Mouse (Mus musculus): ENCODE data around the gene Tmem179. TPM values are rescaled to one million over a fixed set of nuclear protein-coding genes. Genes with fewer than 3 reads are reported as not detected.

Tmem179 gene
- 0.55 and 0.89 TPM in 2 replicates for polyA plus RNA-seq (2016; fragmentation: Nextera tagmentation; extraction: Ambion mirVana)

GRCm38 (mm10) chr12:112516697-112517337, at the start of gene Tmem179:
Gene Tmem179 (minus strand): TSS chr12:112516747.
- Histone ChIP-seq H3K9me3 (no peaks in the 10 kb centered on the region), H3K36me3 (replicated peaks) (no peaks in the 10 kb centered on the region), H3K4me3 (peak within 1 kb of the TSS; percentile 4), H3K27ac (peak within 1 kb of the TSS; percentile 48; the same call in 1 of the 2 replicates), H3K27me3 (ENCODE audit: poor library complexity, severe bottlenecking) (peaks cover 20% of the 10 kb centered on the region), H3K4me1 (peaks cover 26% of the 10 kb centered on the region)
- 14% methylated on average over 14 of the region's 14 CpGs for whole genome bisulfite sequencing
- DNase-seq (ENCODE audit: extremely low spot score, low spot score) = peak; percentile 63

- Histone ChIP-seq H3K27me3 (ENCODE audit: poor library complexity, severe bottlenecking) (no peaks in the 10 kb centered on the region), H3K36me3 (replicated peaks) (no peaks in the 10 kb centered on the region), H3K27ac (no peak overlapping the region), H3K4me3 (no peak overlapping the region), H3K4me1 (peaks cover 25% of the 10 kb centered on the region), H3K9me3 (no peaks in the 10 kb centered on the region)
- 87% methylated on average over 6 of the region's 6 CpGs for WGBS
- no peak for DNase-seq (ENCODE audit: extremely low spot score, low spot score)
Measured at GRCm38 (mm10) chr12:112563011-112563410, 46.5 kb upstream of the Tmem179 start.

- no peak for DNase-seq (ENCODE audit: extremely low spot score, low spot score)
- Histone ChIP-seq H3K36me3 (replicated peaks) (no peaks in the 10 kb centered on the region), H3K27ac (no peak overlapping the region), H3K9me3 (no peaks in the 10 kb centered on the region), H3K4me3 (no peak overlapping the region), H3K4me1 (peaks cover 25% of the 10 kb centered on the region), H3K27me3 (ENCODE audit: poor library complexity, severe bottlenecking) (no peaks in the 10 kb centered on the region)
- whole genome bisulfite sequencing = 85% methylated on average over 5 of the region's 5 CpGs
Measured at GRCm38 (mm10) chr12:112562462-112562861, 45.9 kb upstream of the Tmem179 start.

- H3K4me3 ChIP-seq = no peak overlapping the region
- H3K9me3 ChIP-seq = no peaks in the 10 kb centered on the region
- no peaks in the 10 kb centered on the region for H3K27me3 ChIP-seq (ENCODE audit: poor library complexity, severe bottlenecking)
- WGBS = 73% methylated on average over 3 of the region's 3 CpGs
- DNase-seq (ENCODE audit: extremely low spot score, low spot score) = no peak
- no peak overlapping the region for H3K27ac ChIP-seq
- no peaks in the 10 kb centered on the region for H3K36me3 ChIP-seq (replicated peaks)
- H3K4me1 ChIP-seq = peaks cover 29% of the 10 kb centered on the region
Measured at GRCm38 (mm10) chr12:112561163-112561562, 44.6 kb upstream of the Tmem179 start.

GRCm38 (mm10) chr12:112560176-112560797, 43.7 kb upstream of the Tmem179 start:
- Histone ChIP-seq H3K4me3 (no peak overlapping the region), H3K27ac (no peak overlapping the region), H3K27me3 (ENCODE audit: poor library complexity, severe bottlenecking) (no peaks in the 10 kb centered on the region), H3K9me3 (no peaks in the 10 kb centered on the region), H3K4me1 (peaks cover 28% of the 10 kb centered on the region), H3K36me3 (replicated peaks) (no peaks in the 10 kb centered on the region)
- no peak for DNase-seq (ENCODE audit: extremely low spot score, low spot score)
- 72% methylated on average over 5 of the region's 5 CpGs for WGBS

GRCm38 (mm10) chr12:112559671-112560070, 43.1 kb upstream of the Tmem179 start:
- no peaks in the 10 kb centered on the region for H3K36me3 ChIP-seq (replicated peaks)
- H3K4me3 ChIP-seq = no peak overlapping the region
- H3K27me3 ChIP-seq (ENCODE audit: poor library complexity, severe bottlenecking) = no peaks in the 10 kb centered on the region
- 0 out of 2 replicates have a peak overlapping the region, but pooled peaks have one; percentile 48 for H3K27ac ChIP-seq
- peaks cover 30% of the 10 kb centered on the region for H3K4me1 ChIP-seq
- 60% methylated on average over 6 of the region's 6 CpGs for WGBS
- H3K9me3 ChIP-seq = no peaks in the 10 kb centered on the region
- no peak for DNase-seq (ENCODE audit: extremely low spot score, low spot score)

GRCm38 (mm10) chr12:112559231-112559630, 42.7 kb upstream of the Tmem179 start:
- Histone ChIP-seq H3K4me1 (peaks cover 30% of the 10 kb centered on the region), H3K9me3 (no peaks in the 10 kb centered on the region), H3K4me3 (no peak overlapping the region), H3K27me3 (ENCODE audit: poor library complexity, severe bottlenecking) (no peaks in the 10 kb centered on the region), H3K27ac (0 out of 2 replicates have a peak overlapping the region, but pooled peaks have one; percentile 48), H3K36me3 (replicated peaks) (no peaks in the 10 kb centered on the region)
- WGBS = 44% methylated on average over 3 of the region's 3 CpGs
- no peak for DNase-seq (ENCODE audit: extremely low spot score, low spot score)

- H3K4me1 ChIP-seq = peaks cover 43% of the 10 kb centered on the region
- 84% methylated on average over 5 of the region's 5 CpGs for WGBS
Measured at GRCm38 (mm10) chr12:112557219-112557618, 40.7 kb upstream of the Tmem179 start.

GRCm38 (mm10) chr12:112556531-112557060, 40.0 kb upstream of the Tmem179 start:
- Histone ChIP-seq H3K27me3 (ENCODE audit: poor library complexity, severe bottlenecking) (0 out of 2 replicates have a peak, but pooled peaks cover 9% of the 10 kb centered on the region), H3K9me3 (no peaks in the 10 kb centered on the region), H3K4me1 (peaks cover 49% of the 10 kb centered on the region), H3K36me3 (replicated peaks) (no peaks in the 10 kb centered on the region), H3K27ac (0 out of 2 replicates have a peak overlapping the region, but pooled peaks have one; percentile 25), H3K4me3 (no peak overlapping the region)
- 79% methylated on average over 9 of the region's 9 CpGs for WGBS
- no peak for DNase-seq (ENCODE audit: extremely low spot score, low spot score)

More at GRCm38 (mm10) chr12:112557219-112557618, 40.7 kb upstream of the Tmem179 start:
- DNase-seq (ENCODE audit: extremely low spot score, low spot score) = no peak
- Histone ChIP-seq H3K4me3 (no peak overlapping the region), H3K36me3 (replicated peaks) (no peaks in the 10 kb centered on the region), H3K9me3 (no peaks in the 10 kb centered on the region), H3K27me3 (ENCODE audit: poor library complexity, severe bottlenecking) (0 out of 2 replicates have a peak, but pooled peaks cover 9% of the 10 kb centered on the region), H3K27ac (no peak overlapping the region)

- WGBS = 37% methylated on average over 12 of the region's 12 CpGs
- no peaks in the 10 kb centered on the region for H3K36me3 ChIP-seq (replicated peaks)
- DNase-seq (ENCODE audit: extremely low spot score, low spot score) = no peak
Measured at GRCm38 (mm10) chr12:112554900-112555299, 38.4 kb upstream of the Tmem179 start.

GRCm38 (mm10) chr12:112552520-112552919, 36.0 kb upstream of the Tmem179 start:
- H3K4me3 ChIP-seq = no peak overlapping the region
- H3K9me3 ChIP-seq = no peaks in the 10 kb centered on the region
- peak overlapping the region; percentile 84 for H3K27ac ChIP-seq
- no peaks in the 10 kb centered on the region for H3K36me3 ChIP-seq (replicated peaks)
- no peak for DNase-seq (ENCODE audit: extremely low spot score, low spot score)
- 58% methylated on average over 5 of the region's 5 CpGs for WGBS
- H3K27me3 ChIP-seq (ENCODE audit: poor library complexity, severe bottlenecking) = peaks cover 13% of the 10 kb centered on the region; the same call in 1 of the 2 replicates
- peaks cover 53% of the 10 kb centered on the region for H3K4me1 ChIP-seq

More at GRCm38 (mm10) chr12:112554900-112555299, 38.4 kb upstream of the Tmem179 start:
- peaks cover 60% of the 10 kb centered on the region for H3K4me1 ChIP-seq
- H3K4me3 ChIP-seq = no peak overlapping the region
- H3K27ac ChIP-seq = no peak overlapping the region
- no peaks in the 10 kb centered on the region for H3K9me3 ChIP-seq
- peaks cover 12% of the 10 kb centered on the region; the same call in 1 of the 2 replicates for H3K27me3 ChIP-seq (ENCODE audit: poor library complexity, severe bottlenecking)

GRCm38 (mm10) chr12:112551861-112552375, 35.4 kb upstream of the Tmem179 start:
- Histone ChIP-seq H3K27ac (peak overlapping the region; percentile 84), H3K36me3 (replicated peaks) (no peaks in the 10 kb centered on the region), H3K27me3 (ENCODE audit: poor library complexity, severe bottlenecking) (peaks cover 13% of the 10 kb centered on the region; the same call in 1 of the 2 replicates), H3K4me3 (peak overlapping the region; percentile 16; the same call in 1 of the 2 replicates), H3K4me1 (peaks cover 53% of the 10 kb centered on the region), H3K9me3 (no peaks in the 10 kb centered on the region)
- WGBS = 9% methylated on average over 13 of the region's 13 CpGs
- peak; percentile 91 for DNase-seq (ENCODE audit: extremely low spot score, low spot score)
